Mouse (Mus musculus) yolk sac, embryonic 10.5 days (tissue): Measurements from ENCODE around the gene Prrc2a.

ENCODE experiments used
- DNase-seq: peaks from one replicate; pipeline ENCODE4 v3.0.0-alpha.2; 2017; ENCODE audit warnings: low spot score

Prrc2a gene

DNA sequence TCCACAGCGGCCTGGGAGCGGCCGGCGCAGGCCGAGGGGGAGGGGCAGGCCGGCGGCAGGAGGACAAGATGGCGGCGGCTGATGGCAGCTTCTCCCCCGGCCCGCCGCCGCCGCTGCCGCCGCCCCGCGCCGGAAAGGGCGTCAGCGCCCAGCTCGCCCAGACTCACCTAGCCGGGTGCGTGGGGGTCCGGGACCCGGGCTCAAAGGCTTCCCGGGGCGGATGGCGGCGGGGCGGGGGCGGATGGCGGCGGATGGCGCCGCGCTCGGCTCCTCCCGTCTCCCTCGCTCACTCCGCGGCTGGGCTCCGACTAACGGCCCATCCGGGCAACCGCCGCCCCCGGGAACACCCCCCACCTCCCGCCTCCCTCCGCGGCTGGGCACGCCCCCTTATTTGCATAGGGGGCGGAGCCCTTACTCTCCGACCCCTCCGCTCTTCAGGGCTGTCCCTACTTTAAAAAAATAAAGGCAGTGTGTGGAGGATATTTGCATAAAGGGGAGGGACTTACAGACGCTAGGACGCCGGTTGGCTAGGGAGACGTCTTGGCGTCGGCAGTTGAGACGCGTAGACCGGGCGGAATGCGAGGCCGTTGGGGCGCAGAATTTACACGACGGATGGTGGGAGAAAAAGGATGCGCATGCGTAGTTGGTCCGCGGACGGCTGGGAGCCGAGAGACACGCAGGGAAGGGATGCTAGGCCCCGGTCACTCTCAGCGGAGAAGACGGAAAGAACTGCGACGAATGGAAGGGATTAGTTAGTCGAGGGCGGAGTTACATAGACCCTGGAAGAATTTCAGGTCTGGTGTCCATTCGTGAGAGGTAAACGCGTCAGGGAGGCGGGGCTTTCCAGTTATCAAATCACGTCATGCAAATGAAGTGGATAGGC is at the start of gene Prrc2a:
Gene Prrc2a, minus strand, starts transcription at position 330 of the 883 bp plus-strand sequence.
- peak; percentile 98 for DNase-seq

DNA sequence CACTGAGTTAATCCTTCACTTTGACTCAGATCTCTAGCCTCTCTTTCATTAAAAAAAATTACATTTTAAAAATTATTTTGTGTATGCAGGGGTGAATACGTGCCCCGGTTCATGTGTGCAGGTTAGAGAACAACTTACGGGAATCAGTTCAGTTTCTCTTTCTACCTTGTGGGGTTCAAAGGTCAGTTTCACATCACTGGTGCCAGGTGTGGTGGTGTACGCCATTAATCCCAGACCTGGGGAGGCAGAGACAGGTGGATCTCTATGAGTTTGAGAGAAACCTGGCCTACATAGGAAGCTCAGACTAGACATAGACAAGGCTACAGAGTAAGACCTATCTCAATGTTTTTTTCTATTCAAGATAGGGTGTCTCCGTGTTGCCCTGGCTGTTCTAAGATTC is 48.4 kb upstream of the Prrc2a start:
- no peak for DNase-seq

DNA sequence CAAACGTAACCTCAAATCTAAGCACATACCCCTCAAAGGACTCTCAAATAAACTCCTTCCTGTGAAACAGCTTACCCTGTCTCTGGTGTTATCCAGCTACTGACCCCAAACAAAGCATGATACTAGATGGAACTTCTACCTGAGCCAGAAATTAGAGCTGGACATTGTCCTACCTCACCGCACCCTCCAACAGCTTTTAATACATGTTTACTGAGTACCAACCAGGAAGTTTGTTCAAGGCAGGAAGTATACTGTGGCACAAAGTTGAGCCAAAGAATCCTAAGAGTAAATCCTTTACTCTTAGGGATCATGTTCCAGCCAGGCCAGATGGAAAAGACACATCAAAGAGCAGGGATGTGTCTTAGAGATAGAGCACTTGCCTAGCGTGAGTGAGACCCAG is 45.9 kb upstream of the Prrc2a start:
- no peak for DNase-seq

DNA sequence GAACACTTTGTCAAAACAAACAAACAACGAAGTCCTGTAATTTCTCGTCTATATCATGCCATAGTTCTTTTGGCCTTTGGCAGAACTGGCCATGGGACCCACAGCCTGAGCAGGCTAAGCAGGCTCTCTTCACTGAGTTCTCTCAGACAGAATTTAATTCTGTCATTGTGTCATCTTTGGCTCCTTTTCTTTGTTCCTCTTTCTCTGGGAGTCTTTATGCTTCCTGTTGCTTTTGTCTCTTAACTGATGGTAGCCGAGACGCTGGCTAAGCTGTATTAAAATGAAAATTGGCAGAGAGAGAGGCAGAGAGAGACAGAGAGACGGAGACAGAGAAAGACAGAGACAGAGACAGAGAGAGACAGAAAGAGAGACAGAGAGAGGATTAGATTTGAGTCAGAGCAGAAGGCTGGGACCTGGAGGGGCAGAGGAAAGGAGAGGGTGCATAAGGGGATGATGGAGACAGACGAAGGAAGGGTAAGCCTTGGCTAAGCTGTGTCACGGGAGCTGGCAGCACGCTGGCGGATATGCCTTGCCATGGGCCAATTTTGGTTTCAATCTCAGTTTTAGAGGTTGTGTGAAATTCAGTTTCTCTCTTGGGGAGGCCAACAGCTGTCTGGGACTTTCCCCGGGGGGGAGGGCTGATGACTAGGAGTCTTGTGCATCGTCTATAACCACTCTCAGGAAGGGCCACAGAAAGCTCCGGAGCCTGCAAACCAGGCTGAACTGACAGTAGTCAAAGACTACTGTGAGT is 45.3 kb upstream of the Prrc2a start:
- no peak for DNase-seq

DNA sequence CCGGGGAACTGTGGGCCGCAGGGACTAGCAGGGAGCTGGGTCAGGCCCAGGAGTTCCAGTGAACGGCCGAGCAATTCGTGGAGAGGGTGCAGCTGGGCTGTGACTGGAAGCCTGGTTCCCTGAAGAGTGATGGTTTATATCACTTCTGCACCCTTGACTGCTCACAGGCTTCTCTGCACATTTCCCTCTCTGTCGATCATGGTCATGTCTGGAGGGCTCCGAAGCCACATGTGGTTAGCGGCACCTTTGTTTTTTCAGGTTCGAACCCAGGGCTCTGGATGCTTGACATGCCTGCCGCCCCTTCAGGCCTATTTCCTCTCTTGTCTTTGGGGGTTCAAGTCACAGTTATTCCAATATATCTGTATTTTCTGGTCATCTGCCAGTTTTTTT is 40.7 kb upstream of the Prrc2a start:
- no peak for DNase-seq

DNA sequence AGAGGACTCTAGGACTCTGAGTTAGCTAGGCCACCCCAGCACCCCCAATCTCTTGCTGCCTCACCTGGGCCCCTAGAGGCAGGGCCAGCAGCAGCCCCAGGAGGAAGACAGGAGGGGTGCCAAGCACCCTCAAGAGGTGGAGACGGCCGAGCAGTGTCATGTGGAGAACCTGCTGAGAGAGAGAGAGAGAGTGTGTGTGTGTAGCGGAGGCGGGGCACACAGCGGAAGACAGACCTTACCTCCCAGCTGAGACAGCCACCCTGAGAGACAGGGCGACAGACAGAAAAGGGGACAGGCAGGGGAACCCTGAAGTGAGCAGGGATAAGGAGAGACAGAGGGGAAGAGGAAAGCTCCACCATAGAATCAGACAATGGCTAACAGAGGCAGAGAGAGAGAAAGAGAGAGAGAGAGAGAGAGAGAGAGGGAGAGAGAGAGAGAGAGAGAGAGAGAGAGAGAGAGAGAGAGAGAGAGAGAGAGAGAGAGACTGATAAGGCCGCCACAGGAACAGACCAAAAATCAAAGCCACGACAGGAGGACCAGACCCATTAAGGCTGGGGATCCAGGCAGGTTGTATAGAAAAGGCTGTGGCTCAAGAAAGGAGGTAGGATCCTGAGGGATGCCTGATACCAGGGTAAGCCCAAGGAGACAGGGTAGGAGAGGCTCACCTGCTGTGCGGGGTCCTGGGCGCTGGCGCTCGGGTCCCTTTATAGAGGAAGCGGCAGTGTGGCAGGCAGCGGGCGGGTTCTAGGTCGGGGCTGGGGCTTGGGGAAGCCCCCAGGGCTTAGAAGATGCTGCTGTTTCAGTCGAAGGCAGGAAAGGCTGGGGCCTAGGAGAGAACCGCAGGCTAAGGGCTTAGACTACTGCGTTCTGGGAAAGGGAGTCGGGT is 40.0 kb upstream of the Prrc2a start, which contains the start of gene Lta:
Gene Lta, minus strand, starts transcription at position 858 of the 886 bp plus-strand sequence.
- no peak for DNase-seq

DNA sequence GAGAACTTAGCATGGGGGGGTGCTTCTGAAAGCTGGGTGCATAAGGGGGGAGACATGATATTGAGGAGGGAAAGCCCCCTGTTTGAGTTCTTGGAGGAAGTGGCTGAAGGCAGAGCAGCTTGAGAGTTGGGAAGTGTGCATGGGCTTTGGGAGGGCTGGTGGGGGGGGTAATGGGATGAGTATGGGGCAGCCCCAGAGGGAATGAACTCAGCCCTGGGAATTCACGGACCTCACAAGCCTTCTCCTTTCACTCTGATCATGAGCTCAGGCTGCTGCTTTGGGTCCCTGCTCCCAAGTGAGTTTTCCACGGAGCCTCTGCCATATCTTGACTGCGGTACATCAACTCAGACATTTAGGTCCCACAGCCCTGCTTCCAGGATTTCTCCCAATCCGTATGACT is 37.7 kb upstream of the Prrc2a start:
- no peak for DNase-seq

DNA sequence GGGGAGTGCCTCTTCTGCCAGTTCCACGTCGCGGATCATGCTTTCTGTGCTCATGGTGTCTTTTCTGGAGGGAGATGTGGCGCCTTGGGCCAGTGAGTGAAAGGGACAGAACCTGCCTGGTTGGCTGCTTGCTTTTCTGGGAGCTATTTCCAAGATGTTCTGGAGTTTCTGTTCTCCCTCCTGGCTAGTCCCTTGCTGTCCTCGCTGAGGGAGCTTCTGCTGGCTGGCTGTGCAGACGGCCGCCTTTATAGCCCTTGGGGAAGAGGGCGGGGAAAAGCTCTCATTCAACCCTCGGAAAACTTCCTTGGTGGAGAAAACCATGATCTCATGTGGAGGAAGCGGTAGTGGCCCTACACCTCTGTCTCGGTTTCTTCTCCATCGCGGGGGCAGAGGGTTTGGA is 37.1 kb upstream of the Prrc2a start, which contains the start of gene Tnf:
Gene Tnf, minus strand, starts transcription at position 221 of the 400 bp plus-strand sequence.
- no peak for DNase-seq

DNA sequence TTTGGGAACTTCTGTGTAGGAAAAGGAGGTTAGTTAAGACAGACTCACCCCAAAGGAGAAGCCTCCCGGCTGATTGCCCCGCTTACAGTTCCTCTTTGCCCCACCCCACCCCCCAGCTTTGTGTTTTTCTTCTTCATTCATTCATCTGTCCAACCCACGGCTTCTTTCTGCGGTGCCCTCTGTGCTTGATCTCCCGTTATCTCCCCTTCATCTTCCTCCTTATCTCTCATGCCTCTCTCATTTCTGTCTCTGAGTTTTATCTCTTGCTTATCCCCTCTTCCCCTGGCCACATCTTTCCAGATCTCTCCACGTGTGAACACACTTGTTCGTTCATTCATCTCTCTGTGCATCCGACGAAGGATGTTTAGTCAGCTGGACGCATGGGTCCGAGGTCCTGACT is 36.4 kb upstream of the Prrc2a start:
- DNase-seq, result no peak

DNA sequence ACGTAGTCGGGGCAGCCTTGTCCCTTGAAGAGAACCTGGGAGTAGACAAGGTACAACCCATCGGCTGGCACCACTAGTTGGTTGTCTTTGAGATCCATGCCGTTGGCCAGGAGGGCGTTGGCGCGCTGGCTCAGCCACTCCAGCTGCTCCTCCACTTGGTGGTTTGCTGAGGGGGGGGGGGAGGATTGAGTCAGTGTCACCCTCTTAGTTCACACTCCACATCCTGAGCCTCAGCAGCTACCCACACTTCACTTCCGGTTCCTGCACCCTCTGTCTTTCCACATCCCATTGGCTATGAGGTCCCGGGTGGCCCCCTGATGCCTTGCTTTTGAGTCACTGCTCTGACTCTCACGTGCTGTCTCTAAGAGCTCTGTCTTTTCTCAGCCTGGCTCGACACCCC is 35.7 kb upstream of the Prrc2a start:
- no peak for DNase-seq

DNA sequence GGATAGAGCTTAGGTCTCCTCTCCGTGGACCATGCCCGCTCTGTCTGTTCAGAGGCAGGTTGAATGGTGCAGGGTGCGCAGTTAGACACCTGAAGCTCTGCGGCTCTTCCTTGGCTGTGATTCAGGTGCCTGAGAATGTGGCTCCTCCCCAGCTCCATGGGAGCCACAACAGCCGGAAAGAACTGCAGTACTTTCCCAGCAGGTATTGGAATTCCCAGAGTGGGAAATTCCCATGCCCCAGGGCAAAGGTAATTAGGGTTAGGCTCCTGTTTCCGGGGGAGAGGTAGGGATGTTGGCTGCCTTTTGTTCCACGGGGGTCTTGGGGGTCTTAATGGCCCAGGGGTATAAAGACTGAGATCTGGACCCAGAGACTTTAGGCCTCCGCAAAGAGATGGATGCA is 34.2 kb upstream of the Prrc2a start:
- no peak for DNase-seq

DNA sequence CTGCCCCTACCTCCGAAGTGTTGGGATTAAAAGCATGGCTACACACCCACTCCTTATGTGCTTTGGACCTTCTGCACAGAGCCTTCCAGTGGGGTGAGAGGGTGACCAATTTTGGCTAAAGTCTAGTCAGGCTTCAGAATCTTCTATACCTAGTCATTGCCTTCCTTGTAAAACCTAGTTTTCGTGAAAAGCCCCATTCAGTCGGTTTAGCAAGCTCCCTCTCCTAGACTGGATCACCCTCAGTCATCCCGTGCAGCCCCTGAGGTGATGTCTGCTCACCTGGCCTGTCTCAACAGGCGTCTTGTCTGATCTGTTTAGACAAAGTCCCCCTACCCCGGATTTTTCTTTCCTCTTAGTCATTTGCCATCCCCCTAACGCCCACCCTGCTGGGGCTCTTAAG is 33.3 kb upstream of the Prrc2a start:
- no peak for DNase-seq

DNA sequence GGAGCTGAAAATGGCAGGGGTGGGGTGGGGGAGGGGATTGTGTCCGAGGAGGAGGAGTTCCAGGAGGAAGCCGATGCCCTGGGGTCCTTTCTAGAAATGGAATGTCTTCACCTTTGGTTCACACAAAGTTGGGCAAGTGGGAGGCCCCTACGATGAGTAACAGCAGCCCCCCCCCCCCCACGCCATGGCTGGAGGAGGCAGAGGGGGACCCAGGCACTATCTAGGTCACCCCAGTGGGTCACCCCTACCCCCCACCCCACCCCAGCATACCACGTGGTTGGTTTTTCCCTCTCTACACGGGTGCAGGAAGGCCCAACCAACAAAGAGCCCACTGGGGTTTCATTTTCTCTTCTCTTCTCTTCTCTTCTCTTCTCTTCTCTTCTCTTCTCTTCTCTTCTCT is 32.4 kb upstream of the Prrc2a start:
- DNase-seq, result no peak

DNA sequence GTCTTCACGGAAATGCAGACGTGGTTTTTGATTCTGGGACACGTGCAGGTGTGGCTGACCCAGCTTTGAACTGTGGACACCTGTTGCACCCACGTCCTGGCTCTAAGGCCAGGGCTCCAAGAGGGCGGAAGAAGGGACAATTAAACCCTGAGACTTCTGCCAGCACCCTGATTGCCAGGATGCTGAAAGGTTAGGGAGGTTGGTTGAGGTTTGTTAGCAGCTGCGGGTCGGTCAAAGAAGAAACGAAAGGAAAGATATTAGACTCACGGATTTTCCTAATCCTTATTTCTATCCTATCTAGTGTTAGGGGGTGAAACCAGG is 31.6 kb upstream of the Prrc2a start:
- DNase-seq, result no peak

DNA sequence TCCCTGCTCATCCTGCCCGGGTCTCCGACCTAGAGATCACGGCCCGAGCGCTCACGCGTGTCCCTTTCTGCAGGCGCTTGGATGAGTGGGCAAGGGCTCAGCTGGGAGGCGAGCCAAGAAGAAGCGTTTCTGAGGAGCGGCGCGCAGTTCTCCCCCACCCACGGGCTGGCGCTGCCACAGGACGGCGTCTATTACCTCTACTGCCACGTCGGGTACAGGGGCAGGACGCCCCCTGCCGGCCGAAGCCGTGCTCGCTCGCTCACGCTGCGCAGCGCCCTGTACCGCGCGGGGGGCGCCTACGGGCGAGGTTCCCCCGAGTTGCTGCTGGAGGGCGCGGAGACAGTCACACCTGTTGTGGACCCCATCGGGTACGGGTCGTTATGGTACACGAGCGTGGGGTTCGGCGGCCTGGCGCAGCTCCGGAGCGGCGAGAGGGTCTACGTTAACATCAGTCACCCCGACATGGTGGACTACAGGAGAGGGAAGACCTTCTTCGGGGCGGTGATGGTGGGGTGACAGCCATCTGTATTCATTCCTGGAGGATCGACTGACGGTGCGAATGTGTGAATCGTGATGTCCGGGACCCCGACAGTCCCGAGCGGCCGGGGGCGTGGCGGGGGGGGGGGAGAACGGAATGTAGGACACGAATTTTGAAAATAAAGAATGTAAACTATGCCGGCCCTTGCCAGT is 31.1 kb upstream of the Prrc2a start:
- DNase-seq, result peak; percentile 61

DNA sequence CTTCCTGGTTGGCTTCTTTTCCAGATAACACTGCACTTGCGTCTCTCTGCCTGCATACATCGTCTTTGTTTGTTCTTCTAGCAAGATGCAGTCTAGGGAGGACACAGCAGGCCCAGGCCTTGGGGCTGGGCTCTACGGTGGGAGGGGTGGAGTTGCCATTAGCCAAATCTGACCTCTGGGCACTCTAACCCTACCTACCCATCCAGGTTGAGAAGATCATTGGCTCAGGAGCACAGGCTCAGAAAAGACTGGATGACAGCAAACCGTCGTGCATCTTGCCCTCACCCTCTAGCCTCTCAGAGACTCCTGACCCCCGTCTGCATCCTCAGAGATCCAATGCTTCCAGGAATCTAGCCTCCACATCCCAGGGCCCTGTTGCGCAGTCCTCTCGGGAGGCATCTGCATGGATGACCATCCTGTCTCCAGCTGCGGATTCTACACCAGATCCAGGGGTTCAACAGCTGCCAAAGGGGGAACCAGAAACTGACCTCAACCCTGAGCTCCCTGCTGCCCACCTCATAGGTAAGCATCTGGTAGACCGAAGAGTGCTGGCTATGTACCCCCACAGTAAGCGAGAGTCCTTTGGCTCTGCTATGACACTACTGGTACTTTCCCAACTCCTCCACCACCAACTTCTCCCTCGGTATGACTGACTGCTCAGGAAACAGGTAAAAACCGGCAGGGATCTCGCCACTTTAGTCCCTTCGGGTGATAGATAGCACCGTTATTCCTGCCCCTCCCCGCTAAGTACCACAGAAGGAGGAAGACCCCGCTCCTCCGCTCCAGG is 30.3 kb upstream of the Prrc2a start:
- DNase-seq, result no peak

DNA sequence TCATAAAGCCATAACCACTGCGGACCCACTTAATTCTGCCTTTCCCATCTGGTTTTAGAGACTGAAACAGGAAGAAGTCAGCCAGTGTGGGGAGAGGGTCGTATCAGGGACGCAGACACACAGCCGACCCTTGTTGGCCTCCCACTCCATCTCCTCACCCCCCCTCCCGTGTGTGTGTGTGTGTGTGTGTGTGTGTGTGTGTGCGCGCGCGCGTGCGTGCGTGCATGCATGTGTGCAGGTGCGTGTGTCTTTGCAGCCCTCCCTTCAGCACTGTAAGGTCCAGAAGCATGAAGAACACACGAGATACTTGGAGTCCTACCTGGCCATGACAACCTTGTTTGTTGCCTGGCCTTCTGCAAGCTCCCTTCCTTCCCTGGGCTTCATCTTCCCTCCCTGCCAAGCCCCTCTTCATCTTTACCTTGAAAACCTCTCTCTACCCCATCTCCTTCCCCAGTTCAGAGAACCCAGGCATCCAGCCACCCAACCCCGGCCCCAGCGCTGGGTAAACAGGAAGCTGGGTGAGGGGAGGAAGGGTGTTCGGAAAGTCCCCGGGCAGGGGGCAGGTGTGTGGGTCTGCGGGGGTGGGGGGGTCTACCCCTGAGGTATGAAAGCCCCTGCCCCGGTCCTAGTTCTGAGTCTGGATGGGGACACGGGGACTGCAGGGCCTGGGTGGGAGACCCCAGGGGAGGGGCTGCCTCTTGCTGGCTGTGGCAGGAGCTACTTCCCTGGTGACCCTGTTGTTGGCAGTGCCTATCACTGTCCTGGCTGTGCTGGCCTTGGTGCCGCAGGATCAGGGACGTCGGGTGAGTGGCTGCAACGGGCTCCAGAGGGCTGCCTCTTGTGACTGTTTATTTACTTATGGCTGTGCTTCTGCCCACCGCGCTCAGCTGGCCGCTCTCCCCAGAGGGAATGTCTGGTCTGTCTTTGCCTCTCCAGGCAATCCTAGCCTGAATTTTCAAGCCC is 29.5 kb upstream of the Prrc2a start, which contains the start of gene Ltb:
Gene Ltb, plus strand, starts transcription at position 559 of the 963 bp plus-strand sequence.
- no peak for DNase-seq

DNA sequence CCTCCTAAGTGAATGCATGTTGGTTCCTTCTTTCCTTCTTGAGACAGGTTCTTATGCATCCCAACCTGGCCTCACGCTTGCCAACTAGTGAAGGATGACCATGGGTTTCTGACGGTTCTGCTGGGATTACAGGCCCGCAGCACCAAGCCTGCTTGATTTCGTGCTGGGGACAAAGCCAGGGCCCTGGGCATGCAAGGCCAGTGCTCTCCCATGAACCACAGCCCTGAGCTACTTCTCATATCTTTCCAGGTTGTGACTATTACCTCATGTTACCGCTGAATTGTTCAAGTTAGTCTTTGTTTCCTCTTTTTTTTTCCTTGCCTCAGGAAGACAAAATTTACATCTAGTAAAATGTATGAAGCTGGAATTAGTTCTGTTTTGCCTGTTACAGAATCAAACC is 28.2 kb upstream of the Prrc2a start:
- DNase-seq, result no peak

DNA sequence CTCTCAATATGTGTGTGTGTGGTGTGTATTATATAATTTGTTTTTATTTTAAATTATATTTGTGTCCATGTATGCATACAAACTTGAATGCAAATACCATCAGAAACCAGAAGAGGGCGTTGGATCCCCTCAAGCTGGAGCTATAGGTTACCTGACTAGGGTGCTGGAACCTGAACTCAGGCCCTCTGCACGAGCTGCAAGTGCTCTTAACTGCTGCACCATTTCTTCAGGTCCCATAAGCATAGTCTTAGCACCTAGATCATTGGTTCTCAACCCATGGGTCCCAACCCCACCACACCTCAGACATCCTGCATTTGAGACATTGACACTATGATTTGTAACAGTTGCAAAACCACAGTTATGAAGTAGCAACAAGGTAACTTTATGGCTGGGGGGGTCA is 27.0 kb upstream of the Prrc2a start:
- DNase-seq, result no peak

DNA sequence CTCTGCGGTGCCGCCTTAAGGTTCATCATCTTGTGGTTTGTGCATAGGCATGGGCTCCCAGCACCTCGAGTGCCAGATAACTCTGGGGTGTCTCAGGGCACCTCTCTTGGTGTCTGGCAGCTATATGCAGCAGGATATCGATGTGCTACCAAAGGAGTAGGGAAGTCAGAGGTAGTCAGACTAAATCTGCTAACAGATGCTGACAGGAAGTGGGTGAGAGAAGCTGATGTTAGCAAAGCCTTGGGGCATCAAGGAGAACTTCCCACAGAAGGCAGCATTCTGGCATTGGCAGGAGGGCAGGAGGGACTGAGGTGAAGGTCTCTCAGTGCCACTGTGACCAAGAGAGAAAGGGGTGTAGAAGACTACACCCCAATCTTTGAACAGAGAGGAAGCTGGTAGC is 25.4 kb upstream of the Prrc2a start:
- DNase-seq, result no peak
